Mouse (Mus musculus) small intestine, adult 2 months (tissue): ENCODE data around the gene Tmem82.

ENCODE experiments used
- CTCF ChIP-seq: fragments of 200-500 bp; IDR thresholded peaks from 2 replicates; pipeline ENCODE4 v1.5.1; 2012; ENCODE audit warnings: low read depth, mild to moderate bottlenecking, control low read depth, inconsistent platforms, low read length, moderate library complexity, mixed read lengths; ENCODE audit not compliant: insufficient replicate concordance, insufficient read length; ENCODE audit errors: extremely low read depth
- POLR2A ChIP-seq: fragments of 200-500 bp; IDR thresholded peaks from 2 replicates; pipeline ENCODE4 v1.6.1; 2012; ENCODE audit warnings: low read depth, mild to moderate bottlenecking, control low read depth, inconsistent platforms, low read length, moderate library complexity

- TF ChIP-seq CTCF: no peak
- no peak for TF ChIP-seq POLR2A
Observed at GRCm38 (mm10) chr4:141625774-141626550, 7.5 kb upstream of the Tmem82 start.
